Mouse (Mus musculus) testis, postnatal 14 days (tissue): Measurements from ENCODE around the gene Ppp1r3f.
A peak's percentile ranks its signal among the peaks of the same experiment; 100 is the strongest.

Experiments used
- DNase-seq: peaks from one replicate; pipeline ENCODE4 v3.0.0; 2021; ENCODE audit warnings: low spot score

The Ppp1r3f gene

DNA sequence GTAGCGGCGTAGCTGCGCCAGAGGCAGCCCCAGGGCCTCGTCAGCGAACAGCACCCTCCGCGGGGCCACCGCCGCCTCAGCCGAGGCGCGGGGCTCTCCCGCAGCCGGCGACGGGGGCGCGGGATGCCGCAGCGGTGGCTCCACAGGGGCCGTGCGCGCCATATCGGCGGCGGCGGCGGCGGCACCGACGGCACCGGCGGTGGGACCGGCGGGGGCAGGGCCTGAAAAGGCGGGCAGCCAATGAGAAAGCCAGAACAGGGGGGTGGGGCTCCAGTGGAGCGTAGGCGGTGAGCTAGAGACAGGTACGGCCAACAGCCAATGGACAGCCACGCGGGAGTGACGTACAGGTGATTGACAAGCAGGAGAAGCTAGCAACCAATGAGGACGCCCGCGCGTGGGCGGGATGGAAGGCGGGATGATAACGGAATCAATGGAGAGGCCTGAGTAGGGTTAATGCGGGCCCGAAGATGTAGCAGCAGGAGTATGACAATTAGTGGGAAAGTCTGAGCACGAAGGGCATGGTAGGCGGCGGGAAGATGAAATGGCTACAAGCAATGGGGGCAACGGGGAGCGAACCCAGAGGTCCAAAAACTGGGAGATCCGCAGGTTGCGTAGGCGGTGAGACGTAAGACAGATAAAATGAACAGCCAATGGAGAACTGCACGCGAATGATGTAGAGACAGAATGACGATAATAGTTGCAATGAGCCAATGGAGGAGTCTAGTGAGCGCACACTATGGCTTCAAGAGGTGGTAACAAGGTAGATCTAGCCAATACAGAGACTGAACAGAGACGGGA is at the start of gene Ppp1r3f:
Gene Ppp1r3f, minus strand, starts transcription at position 197 of the 798 bp plus-strand sequence.
- DNase-seq, result peak; percentile 96

GRCm38 (mm10) chrX:7617889-7618551 is 43.9 kb upstream of the Ppp1r3f start:
- DNase-seq, result no peak

- DNase-seq, result no peak
These were observed 36.6 kb upstream of the Ppp1r3f start for GRCm38 (mm10) chrX:7610536-7611258.

GRCm38 (mm10) chrX:7610035-7610434 is 36.0 kb upstream of the Ppp1r3f start:
- no peak for DNase-seq

- DNase-seq, result no peak
These were observed 32.7 kb upstream of the Ppp1r3f start, which contains the start of gene Cacna1f for GRCm38 (mm10) chrX:7606783-7607182. Gene Cacna1f (plus strand): TSS chrX:7607083.

GRCm38 (mm10) chrX:7605575-7605941 is 31.5 kb upstream of the Ppp1r3f start:
- DNase-seq, result no peak

- DNase-seq, result peak; percentile 81
These were observed 30.9 kb upstream of the Ppp1r3f start, which contains the start of gene Ccdc22 for GRCm38 (mm10) chrX:7604879-7605574. Gene Ccdc22 (minus strand): TSS chrX:7605517.

DNA sequence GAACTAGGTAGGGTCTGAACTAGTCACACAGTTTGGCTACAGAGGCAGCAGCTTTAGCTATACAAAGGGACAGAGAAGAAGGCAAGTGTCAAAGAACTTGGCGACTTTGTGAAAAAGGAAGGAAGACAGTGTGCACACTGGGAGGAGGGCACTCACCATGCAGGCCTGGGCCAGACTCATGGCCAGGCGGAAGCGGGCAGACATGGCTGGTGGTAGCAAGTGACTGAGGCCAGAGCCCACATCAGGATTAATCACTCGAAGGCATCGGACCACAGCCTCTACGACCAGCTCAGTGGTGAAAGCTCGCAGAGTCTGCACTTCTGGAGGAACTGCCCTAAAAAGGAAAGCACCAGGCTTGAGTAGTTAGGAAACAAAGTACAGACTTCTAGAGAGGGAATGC is 29.9 kb upstream of the Ppp1r3f start:
- no peak for DNase-seq

DNA sequence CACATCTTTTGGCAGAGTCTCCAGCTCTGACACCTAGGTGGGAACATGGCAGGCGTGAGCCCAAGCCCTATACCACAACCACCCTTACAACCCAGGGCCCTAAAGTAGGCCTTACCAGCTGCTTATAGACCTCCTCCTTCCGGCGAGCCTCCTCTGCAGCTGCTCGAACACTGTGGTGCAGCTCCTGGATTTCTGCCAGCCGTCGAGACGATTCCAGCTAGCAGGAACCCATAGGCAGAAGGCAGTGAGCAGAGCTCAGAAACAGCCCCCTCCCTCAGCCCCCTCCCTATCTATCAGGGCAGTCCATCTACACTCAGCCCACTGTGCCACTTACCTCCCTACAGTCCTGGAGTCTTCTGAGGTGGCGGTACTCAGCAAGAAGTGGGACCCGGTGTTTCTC is 21.3 kb upstream of the Ppp1r3f start:
- no peak for DNase-seq

- no peak for DNase-seq
These were observed 12.3 kb upstream of the Ppp1r3f start for GRCm38 (mm10) chrX:7586356-7586755.

DNA sequence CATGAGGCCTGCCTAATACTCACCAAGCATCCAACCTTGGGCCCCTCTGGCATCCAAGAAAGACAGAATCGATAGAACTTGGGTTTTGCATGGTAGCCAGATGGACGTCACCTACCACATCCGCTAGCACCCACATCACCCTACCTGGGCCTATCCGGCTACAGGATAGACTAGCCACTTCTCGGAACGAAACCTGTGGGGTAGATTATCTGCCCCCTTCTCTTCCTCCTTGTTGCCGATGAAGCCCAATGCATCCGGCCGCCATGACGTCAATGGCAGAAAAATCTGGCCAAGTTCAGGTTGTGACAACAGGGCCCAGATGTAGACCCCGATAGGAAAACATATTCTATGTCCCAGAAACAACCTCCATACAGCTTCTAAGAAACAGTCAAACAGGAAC is 9.8 kb upstream of the Ppp1r3f start:
- no peak for DNase-seq

DNA sequence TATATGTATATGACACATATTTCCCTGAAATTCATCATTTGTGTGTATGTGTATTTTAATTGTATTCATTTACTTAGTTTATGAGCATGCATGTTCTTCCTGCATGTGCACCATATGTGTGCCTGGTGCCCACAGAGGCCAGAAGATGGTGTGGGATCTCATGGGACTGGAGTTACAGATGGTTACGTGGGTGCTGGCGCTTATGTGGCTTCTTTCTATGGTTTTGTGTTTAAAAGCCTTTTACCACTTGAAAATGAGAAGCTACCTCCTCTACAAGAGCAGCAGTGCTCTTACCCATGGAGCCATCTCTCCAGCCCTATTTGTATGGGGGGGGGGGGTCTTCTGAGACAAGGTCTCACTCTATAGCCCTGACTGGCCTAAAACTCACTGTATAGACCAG is 7.1 kb upstream of the Ppp1r3f start:
- no peak for DNase-seq

- no peak for DNase-seq
These were observed 775 bp upstream of the Ppp1r3f start for GRCm38 (mm10) chrX:7574885-7575231.

DNA sequence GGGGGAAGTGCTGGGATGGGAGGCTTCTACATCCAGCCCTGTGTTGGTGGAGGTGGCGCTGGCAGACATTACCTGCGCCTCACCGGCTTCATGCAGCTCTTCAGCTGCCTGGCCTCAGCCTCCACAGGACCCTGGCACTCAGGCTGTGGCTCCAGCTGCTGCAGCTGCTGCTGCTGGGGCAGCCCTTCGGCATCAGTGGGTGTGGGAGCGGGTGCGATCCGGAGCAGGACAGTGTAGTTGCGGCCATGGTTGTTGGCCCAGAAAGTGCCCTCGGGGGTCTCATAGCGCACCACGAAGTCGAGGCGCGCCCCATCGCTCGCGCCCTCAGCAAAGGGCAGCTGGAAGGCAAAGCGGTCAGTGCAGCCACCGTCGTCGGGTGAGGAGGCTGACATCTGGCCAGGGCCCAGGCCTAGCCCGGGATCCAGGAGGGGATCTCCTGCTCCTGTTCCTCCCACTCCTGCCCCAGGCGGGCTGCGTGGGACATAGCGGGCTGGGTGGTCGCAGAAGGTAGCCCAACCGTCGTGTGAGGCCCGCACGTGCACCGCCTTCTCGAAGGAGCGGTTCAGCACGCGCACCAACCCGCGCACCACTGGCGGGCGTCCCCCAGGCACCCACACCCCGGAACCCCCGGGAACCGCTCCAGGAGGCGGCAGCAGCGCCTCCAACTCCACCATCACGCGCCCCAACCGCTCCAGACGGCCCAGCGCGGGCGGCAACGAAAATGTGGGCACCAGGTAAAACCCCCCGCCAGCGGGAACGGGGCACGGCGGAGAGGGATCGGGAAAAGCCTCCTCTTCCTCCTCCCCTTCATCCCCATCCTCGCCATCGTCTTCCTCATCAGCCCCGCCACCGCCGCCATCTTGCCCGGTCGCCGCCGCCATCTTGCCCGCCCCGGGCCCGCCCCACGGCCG is 652 bp downstream of the Ppp1r3f start, which contains the start of gene Foxp3:
Gene Foxp3, plus strand, starts transcription at position 469 of the 911 bp plus-strand sequence.
- DNase-seq, result peak; percentile 66

DNA sequence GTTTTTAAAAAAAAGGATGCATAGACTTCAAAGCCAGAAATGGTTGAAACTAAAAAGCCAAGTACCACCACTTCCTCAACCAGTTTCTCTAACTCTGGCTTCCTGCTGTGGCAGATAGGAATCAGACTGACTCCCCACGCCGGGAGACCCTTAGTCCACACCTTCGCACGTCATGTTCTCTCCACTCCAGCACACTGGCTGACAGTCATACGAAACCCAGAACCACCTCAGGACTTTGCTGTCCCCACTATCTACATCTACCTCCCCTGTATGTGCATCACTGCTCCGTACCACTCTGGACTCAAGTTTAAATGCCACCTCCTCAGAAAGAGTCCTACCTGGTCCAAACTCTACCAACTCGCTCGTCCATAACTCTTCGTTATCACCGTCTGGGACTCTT is 1.6 kb downstream of the Ppp1r3f start:
- no peak for DNase-seq

GRCm38 (mm10) chrX:7571565-7572136 is 2.4 kb downstream of the Ppp1r3f start:
- DNase-seq, result no peak

- no peak for DNase-seq
These were observed 3.5 kb downstream of the Ppp1r3f start for GRCm38 (mm10) chrX:7570481-7571175.

DNA sequence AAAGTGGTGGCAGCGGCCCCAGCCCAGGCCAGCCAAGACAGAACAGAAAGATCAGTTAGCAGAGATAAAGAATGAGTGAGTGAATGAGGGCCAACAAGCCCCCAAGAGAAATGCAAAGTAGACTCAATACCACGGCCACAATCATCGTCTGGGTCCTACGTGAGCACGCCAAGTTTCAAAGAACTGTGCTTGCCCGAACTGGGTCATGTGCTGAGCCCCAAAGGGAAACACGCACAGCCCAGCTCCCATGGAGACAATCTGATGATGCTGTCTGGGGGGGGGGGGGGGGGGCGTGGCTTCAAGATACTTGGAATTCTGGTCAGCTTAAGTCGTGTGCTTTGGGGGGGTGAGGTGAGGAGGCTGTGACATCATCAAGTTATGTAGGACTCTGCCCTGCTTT is 6.6 kb downstream of the Ppp1r3f start:
- no peak for DNase-seq

GRCm38 (mm10) chrX:7566352-7566751 is 7.7 kb downstream of the Ppp1r3f start:
- DNase-seq, result no peak

DNA sequence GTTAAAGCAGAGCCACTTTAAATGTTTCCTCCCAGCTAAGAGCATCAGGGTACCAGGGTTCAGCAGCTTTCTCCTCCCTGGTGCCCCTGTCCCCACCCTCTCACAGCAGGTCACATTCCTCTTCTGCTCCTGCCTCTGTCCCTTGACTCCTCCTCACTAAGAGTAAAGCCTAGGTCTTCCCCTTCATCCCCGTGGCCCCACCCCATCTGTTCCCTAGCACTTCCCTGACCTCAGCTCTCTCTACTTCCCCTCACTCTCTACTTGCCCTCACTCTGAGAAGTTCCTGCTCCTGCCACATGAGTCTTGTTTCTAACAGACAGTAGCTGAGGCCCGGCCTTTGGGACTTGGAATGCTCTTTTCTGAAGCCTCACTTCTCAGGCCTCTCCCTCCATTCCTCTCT is 11.0 kb downstream of the Ppp1r3f start:
- no peak for DNase-seq
